Mouse (Mus musculus) megakaryocyte, embryonic 14.5 days (primary cell): ENCODE data around the gene Zdhhc14. TPM values are rescaled to one million over a fixed set of nuclear protein-coding genes. Genes with fewer than 3 reads are reported as not detected.

Experiments
- H3K27me3 ChIP-seq: replicated peaks from 2 replicates; pipeline ENCODE3; 2012; ENCODE audit warnings: inconsistent platforms
- H3K36me3 ChIP-seq: replicated peaks from 2 replicates; pipeline ENCODE3; 2012; ENCODE audit warnings: low read length, inconsistent platforms, mixed read lengths
- H3K4me1 ChIP-seq: 2 replicates; pipeline ENCODE4 v1.6.1; 2012; ENCODE audit warnings: inconsistent platforms
- H3K4me3 ChIP-seq: replicated peaks from 2 replicates; pipeline ENCODE3; 2012; ENCODE audit warnings: moderate library complexity, mild to moderate bottlenecking, inconsistent platforms
- H3K9me3 ChIP-seq: 2 replicates; pipeline ENCODE4 v1.6.1; 2012; ENCODE audit warnings: inconsistent platforms
- FLI1 ChIP-seq: IDR thresholded peaks from 2 replicates; pipeline ENCODE4 v1.6.1; 2012; ENCODE audit warnings: low read length, inconsistent platforms, mixed read lengths
- GATA1 ChIP-seq: IDR thresholded peaks from 3 replicates; pipeline ENCODE4 v1.6.1; 2012; ENCODE audit warnings: mixed read lengths, low read length, inconsistent platforms, borderline replicate concordance
- polyA plus RNA-seq: library from polyadenylated mRNA; stranded (reverse); fragments of >175 nt; gene quantifications from 2 replicates; pipeline ENCODE4 v1.2.3, GENCODE M21; 2012; ENCODE audit warnings: low replicate concordance; ENCODE audit not compliant: insufficient read depth

The Zdhhc14 gene
- polyA plus RNA-seq, 1 experiment, result 8.5 TPM

- TF ChIP-seq FLI1, result no peak
- no peak for TF ChIP-seq GATA1
- peaks cover 13% of the 10 kb centered on the region for H3K9me3 ChIP-seq
- no peaks in the 10 kb centered on the region for H3K36me3 ChIP-seq
- H3K4me3 ChIP-seq, result no peak overlapping the region
- H3K4me1 ChIP-seq, result no peaks in the 10 kb centered on the region
- H3K27me3 ChIP-seq, result peaks cover 10% of the 10 kb centered on the region
These were observed 58.1 kb downstream of the Zdhhc14 start for GRCm38 (mm10) chr17:5550444-5550843.

GRCm38 (mm10) chr17:5551136-5551535 lies 58.8 kb downstream of the Zdhhc14 start:
- Histone ChIP-seq H3K4me3 (no peak overlapping the region), H3K9me3 (peaks cover 10% of the 10 kb centered on the region), H3K27me3 (peaks cover 10% of the 10 kb centered on the region), H3K4me1 (no peaks in the 10 kb centered on the region), H3K36me3 (no peaks in the 10 kb centered on the region)
- TF ChIP-seq GATA1, result no peak

GRCm38 (mm10) chr17:5552036-5552760 lies 59.8 kb downstream of the Zdhhc14 start:
- Histone ChIP-seq H3K36me3 (no peaks in the 10 kb centered on the region), H3K4me3 (no peak overlapping the region), H3K9me3 (peaks cover 10% of the 10 kb centered on the region)

GRCm38 (mm10) chr17:5553556-5553955 lies 61.2 kb downstream of the Zdhhc14 start:
- TF ChIP-seq GATA1 (no peak), FLI1 (no peak)
- peaks cover 10% of the 10 kb centered on the region for H3K27me3 ChIP-seq

More at GRCm38 (mm10) chr17:5552036-5552760, 59.8 kb downstream of the Zdhhc14 start:
- TF ChIP-seq FLI1 (no peak), GATA1 (no peak)
- Histone ChIP-seq H3K4me1 (no peaks in the 10 kb centered on the region), H3K27me3 (peaks cover 10% of the 10 kb centered on the region)

DNA sequence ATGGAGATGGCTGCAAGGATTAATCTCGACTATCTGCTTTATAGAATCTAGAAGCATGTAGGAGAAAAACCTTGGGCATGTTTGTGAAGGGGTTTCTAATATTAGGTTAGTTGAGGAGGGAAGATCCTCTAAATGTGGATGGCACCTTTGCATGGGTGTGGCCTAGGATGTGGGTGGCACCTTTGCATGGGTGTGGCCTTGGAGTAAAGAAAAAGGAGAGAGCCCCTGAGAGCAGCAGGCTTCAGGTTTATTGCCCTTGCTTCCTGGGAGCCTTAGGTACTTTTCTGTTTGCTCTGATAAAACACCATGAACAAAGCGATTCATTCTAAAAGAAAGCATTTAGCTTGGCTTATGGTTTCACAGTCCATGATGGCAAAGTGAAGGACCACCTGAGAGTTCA lies 62.2 kb downstream of the Zdhhc14 start:
- Histone ChIP-seq H3K9me3 (peaks cover 10% of the 10 kb centered on the region), H3K4me1 (peaks cover 4% of the 10 kb centered on the region; the same call in 1 of the 2 replicates), H3K36me3 (no peaks in the 10 kb centered on the region), H3K4me3 (no peak overlapping the region), H3K27me3 (peaks cover 8% of the 10 kb centered on the region)
- TF ChIP-seq GATA1 (no peak), FLI1 (no peak)

More at GRCm38 (mm10) chr17:5553556-5553955, 61.2 kb downstream of the Zdhhc14 start:
- Histone ChIP-seq H3K4me1 (no peaks in the 10 kb centered on the region), H3K36me3 (no peaks in the 10 kb centered on the region), H3K9me3 (peaks cover 10% of the 10 kb centered on the region), H3K4me3 (no peak overlapping the region)

DNA sequence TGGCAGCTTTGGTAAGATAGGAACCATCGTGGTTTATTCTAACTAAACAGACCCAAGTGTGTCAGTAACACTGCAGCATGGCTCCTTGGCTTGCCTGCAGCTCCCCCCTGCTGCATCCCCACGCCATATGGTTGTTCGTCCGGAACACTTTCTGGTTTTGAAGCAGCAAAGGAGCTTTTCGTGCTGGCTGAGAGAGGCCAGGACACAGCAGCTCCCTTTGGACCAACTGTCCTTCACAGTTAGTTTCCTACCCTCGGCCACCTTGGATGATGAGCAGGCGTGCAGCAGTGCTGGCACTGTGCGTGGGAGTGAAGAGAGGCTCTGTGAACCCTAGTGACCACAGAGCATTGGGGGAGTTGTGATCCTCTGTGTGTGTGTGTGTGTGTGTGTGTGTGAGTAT lies 64.2 kb downstream of the Zdhhc14 start:
- Histone ChIP-seq H3K27me3 (peaks cover 6% of the 10 kb centered on the region), H3K9me3 (peaks cover 14% of the 10 kb centered on the region), H3K36me3 (no peaks in the 10 kb centered on the region), H3K4me3 (no peak overlapping the region), H3K4me1 (peaks cover 6% of the 10 kb centered on the region; the same call in 1 of the 2 replicates)
- TF ChIP-seq GATA1, result no peak
- no peak for TF ChIP-seq FLI1

- H3K4me1 ChIP-seq, result peaks cover 6% of the 10 kb centered on the region; the same call in 1 of the 2 replicates
- TF ChIP-seq FLI1 (no peak), GATA1 (no peak)
- H3K4me3 ChIP-seq, result no peak overlapping the region
- no peaks in the 10 kb centered on the region for H3K27me3 ChIP-seq
- H3K36me3 ChIP-seq, result no peaks in the 10 kb centered on the region
- peaks cover 4% of the 10 kb centered on the region; the same call in 1 of the 2 replicates for H3K9me3 ChIP-seq
These were observed 67.9 kb downstream of the Zdhhc14 start for GRCm38 (mm10) chr17:5560212-5560611.

DNA sequence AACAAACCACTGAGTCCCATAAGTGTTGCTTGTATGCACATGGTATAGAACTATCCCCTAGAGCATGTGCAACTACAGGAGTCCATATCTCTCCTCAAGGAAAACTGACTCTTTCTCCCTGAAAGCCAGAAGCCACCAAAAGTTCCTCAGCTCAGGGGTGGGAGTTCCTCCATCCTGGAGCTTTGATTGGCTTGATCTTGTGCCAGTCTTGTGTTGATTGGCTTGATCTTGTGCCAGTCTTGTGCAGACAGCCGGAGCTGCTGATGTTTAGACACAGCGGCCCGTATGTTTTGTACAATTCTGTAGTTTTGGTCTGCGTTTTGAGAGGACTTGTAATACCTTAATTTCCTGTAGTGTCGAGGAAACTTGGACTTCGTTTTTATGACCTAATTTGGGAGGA lies 70.8 kb downstream of the Zdhhc14 start:
- H3K9me3 ChIP-seq, result peaks cover 4% of the 10 kb centered on the region; the same call in 1 of the 2 replicates
- H3K4me3 ChIP-seq, result no peak overlapping the region
- TF ChIP-seq GATA1, result no peak
- TF ChIP-seq FLI1, result no peak
- peaks cover 2% of the 10 kb centered on the region for H3K27me3 ChIP-seq
- H3K36me3 ChIP-seq, result no peaks in the 10 kb centered on the region
- H3K4me1 ChIP-seq, result peaks cover 6% of the 10 kb centered on the region; the same call in 1 of the 2 replicates

- Histone ChIP-seq H3K36me3 (no peaks in the 10 kb centered on the region), H3K4me1 (no peaks in the 10 kb centered on the region), H3K9me3 (no peaks in the 10 kb centered on the region), H3K27me3 (peaks cover 2% of the 10 kb centered on the region), H3K4me3 (no peak overlapping the region)
- TF ChIP-seq FLI1 (no peak), GATA1 (no peak)
These were observed 73.6 kb downstream of the Zdhhc14 start for GRCm38 (mm10) chr17:5566006-5566405.

DNA sequence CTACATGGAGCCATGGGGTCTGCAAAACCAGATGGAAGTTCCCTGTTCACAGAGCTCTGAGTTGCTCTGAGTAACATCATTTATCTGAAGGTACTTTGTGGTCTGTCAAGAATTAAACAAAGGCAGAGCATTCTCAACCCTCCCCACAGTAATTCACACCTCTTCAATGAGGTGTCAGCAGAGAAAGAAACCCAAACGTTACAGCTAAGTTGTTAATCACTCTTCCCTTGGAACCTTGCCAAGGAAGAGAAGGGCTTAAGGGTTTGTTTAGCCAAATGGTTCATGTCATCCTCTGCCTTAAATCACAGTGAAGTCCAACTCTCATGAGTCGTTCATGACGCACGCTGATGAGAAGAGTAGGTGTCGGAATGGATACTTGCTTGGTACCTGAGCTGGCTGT lies 75.6 kb downstream of the Zdhhc14 start:
- H3K4me3 ChIP-seq, result no peak overlapping the region
- H3K9me3 ChIP-seq, result no peaks in the 10 kb centered on the region
- TF ChIP-seq FLI1 (no peak), GATA1 (no peak)
- peaks cover 2% of the 10 kb centered on the region; the same call in 1 of the 2 replicates for H3K4me1 ChIP-seq
- H3K36me3 ChIP-seq, result no peaks in the 10 kb centered on the region
- peaks cover 2% of the 10 kb centered on the region for H3K27me3 ChIP-seq
